Mouse (Mus musculus) heart, adult 2 months (tissue): Measurements from ENCODE around the gene Nell2. TPM values are rescaled to one million over a fixed set of nuclear protein-coding genes. Genes with fewer than 3 reads are reported as not detected.

Experiments used
- DNase-seq, 2 experiments: peaks; one replicate each; pipeline ENCODE4 v3.0.0; 2021
- H3K27ac ChIP-seq: fragments of 200-600 bp; 2 replicates; pipeline ENCODE4 v1.8.1; 2022
- H3K27me3 ChIP-seq: fragments of 200-500 bp; 2 replicates; pipeline ENCODE4 v1.6.1; 2012; ENCODE audit warnings: mild to moderate bottlenecking, low read length, inconsistent platforms, mixed read lengths; ENCODE audit not compliant: control insufficient read depth, insufficient read depth
- H3K36me3 ChIP-seq: fragments of 200-500 bp; 2 replicates; pipeline ENCODE4 v1.6.1; 2012; ENCODE audit warnings: low read length, inconsistent platforms; ENCODE audit not compliant: control insufficient read depth, insufficient read depth
- H3K4me1 ChIP-seq: fragments of 200-500 bp; 2 replicates; pipeline ENCODE4 v1.6.1; 2011; ENCODE audit warnings: low read length; ENCODE audit not compliant: control insufficient read depth, insufficient read depth
- H3K4me3 ChIP-seq: fragments of 200-600 bp; 2 replicates; pipeline ENCODE4 v1.8.1; 2022
- H3K79me2 ChIP-seq: fragments of 200-500 bp; replicated peaks from 2 replicates; pipeline ENCODE4 v1.6.1; 2012; ENCODE audit warnings: mild to moderate bottlenecking, inconsistent platforms, low read length, moderate library complexity, mixed read lengths; ENCODE audit not compliant: control insufficient read depth, insufficient read depth
- H3K9ac ChIP-seq: fragments of 200-500 bp; 2 replicates; pipeline ENCODE4 v1.6.1; 2012; ENCODE audit warnings: low read depth, mild to moderate bottlenecking, control low read depth, inconsistent platforms, low read length, mixed read lengths
- CTCF ChIP-seq: fragments of 200-600 bp; IDR thresholded peaks from 2 replicates; pipeline ENCODE4 v1.8.1; 2022; ENCODE audit warnings: antibody characterized with exemption, mild to moderate bottlenecking, moderate library complexity
- EP300 ChIP-seq: fragments of 200-500 bp; IDR thresholded peaks from 2 replicates; pipeline ENCODE4 v1.6.1; 2011; ENCODE audit warnings: low read depth, low read length, control low read depth; ENCODE audit not compliant: insufficient read depth
- POLR2A ChIP-seq: fragments of 200-500 bp; IDR thresholded peaks from 2 replicates; pipeline ENCODE4 v1.6.1; 2011; ENCODE audit warnings: mild to moderate bottlenecking, low read depth, low read length, control low read depth; ENCODE audit not compliant: insufficient read depth
- whole genome bisulfite sequencing: fragments of 180-500 bp; shearing (Covaris S2); methylation state at CpG from one replicate; pipeline ENCODE4 v1.1.7; 2018; 5-methylcytosine and 5-hydroxymethylcytosine counted together
- intact Hi-C: fragments of 180-260 bp; cut with DNase I; formaldehyde crosslinking; loops from one replicate; pipeline ENCODE4 v1.15.1; 2025
- polyA plus RNA-seq: library from polyadenylated mRNA; depleted of rRNA; stranded (reverse); fragments of >200 nt; gene quantifications from 2 replicates; pipeline ENCODE4 v1.2.3, GENCODE M21; 2012
- total RNA-seq, 2 experiments: library from RNA; stranded (reverse); gene quantifications; 2 replicates each; pipeline ENCODE4 v1.2.3; 2021

Nell2 gene
- total and polyA plus RNA-seq, 3 experiments = 0.06 to 0.08 TPM; not detected in 1

DNA sequence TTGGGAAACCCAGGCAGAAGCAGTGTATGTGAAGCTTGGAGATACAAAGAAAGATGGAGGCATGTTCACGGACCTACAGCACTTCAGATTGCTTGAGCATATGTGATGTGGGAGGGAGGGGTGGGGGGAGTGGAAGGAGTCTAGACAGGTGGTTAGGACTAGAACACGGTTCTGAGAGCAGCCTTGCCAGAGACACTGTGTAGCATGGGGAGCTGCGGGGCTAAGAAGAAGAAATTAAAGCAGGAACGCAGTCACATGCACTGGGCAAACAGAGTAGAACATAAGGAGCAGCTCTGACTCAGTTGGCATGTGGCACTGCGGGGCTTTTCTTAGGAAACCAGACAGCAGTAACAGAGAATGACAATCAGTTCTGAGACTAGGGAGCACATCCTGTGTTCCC, 40.4 kb downstream of the Nell2 start:
- whole genome bisulfite sequencing = 77% methylated on average over 5 of the region's 5 CpGs
- intact Hi-C loops = no loop called here

DNA sequence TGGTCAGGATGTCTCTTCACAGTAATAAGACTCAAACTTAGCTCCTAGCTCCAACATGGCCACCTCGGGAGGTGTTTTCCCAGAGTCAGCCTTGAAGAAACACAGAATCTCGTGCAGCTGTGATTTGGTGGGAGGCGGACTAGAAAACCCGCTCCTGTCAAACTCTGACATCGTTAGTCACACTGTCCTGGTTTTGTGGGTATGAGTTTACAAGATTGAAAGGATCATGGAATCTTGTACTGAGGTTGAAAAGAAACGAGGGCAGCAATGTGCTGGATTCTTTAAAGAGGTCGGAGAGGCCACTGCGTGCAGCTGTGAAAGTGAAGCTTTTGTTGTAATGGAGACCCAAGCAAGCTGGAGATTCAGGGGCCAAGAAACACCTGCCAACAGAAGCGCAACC, 46.4 kb downstream of the Nell2 start:
- Histone ChIP-seq H3K36me3 (no peaks in the 10 kb centered on the region), H3K27ac (no peak overlapping the region), H3K4me3 (no peak overlapping the region), H3K27me3 (no peaks in the 10 kb centered on the region), H3K9ac (no peak overlapping the region), H3K79me2 (no peaks in the 10 kb centered on the region), H3K4me1 (no peaks in the 10 kb centered on the region)
- intact Hi-C loops = no loop called here
- no peak for TF ChIP-seq POLR2A
- TF ChIP-seq CTCF = no peak
- no peak for TF ChIP-seq EP300
- no peak for DNase-seq
- 78% methylated on average over 9 of the region's 9 CpGs for WGBS

More for the DNA sequence above, 40.4 kb downstream of the Nell2 start:
- H3K36me3 ChIP-seq = no peaks in the 10 kb centered on the region
- H3K4me3 ChIP-seq = no peak overlapping the region
- no peak overlapping the region for H3K27ac ChIP-seq
- no peak for DNase-seq
- H3K27me3 ChIP-seq = no peaks in the 10 kb centered on the region
- H3K79me2 ChIP-seq = no peaks in the 10 kb centered on the region
- H3K4me1 ChIP-seq = no peaks in the 10 kb centered on the region
- no peak for TF ChIP-seq POLR2A
- TF ChIP-seq EP300 = no peak
- TF ChIP-seq CTCF = no peak
- no peak overlapping the region for H3K9ac ChIP-seq

DNA sequence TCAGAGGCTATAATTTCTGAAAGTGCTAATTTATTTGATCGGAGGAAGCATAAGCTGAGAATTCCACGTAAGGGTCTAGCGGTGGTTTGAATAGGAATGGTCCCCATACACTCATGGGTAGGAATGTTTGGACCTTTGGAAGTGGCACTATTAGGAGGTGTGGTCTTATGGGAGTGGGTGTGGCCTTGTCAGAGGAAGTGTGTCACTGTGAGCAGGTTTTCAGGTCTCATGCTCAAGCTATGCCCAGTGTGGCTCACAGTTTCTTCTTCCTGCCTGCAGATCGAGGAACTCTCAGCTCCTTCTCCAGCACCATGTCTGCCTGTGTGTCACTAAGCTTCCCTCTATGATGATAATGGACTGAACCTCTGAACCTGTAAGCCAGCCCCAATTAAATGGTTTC, 46.8 kb downstream of the Nell2 start:
- no peaks in the 10 kb centered on the region for H3K4me1 ChIP-seq
- no peak overlapping the region for H3K9ac ChIP-seq
- no peaks in the 10 kb centered on the region for H3K27me3 ChIP-seq
- no peaks in the 10 kb centered on the region for H3K36me3 ChIP-seq
- no peak for DNase-seq
- no peak for TF ChIP-seq CTCF
- H3K4me3 ChIP-seq = no peak overlapping the region
- no peak overlapping the region for H3K27ac ChIP-seq
- intact Hi-C loops = no loop called here
- H3K79me2 ChIP-seq = no peaks in the 10 kb centered on the region
- 84% methylated on average over 4 of the region's 4 CpGs for WGBS

DNA sequence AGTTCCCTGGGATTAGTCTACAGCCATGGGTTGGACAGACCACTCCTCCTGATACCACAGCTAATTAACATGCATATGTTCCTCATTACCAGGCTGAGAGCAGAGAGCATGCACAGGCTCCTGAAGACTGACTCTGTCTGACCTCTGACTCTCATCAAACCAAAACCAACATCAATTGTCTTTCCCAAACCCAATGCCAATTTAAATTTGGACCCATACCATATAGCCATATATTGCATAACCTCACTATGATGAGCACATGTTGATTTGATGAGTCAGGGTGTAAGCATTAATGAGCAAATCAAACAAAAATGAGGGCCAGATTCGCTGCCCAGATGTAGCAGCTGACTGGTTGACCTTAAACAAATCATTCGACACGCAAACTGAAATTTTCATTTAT, 51.9 kb downstream of the Nell2 start:
- Histone ChIP-seq H3K9ac (no peak overlapping the region), H3K4me1 (no peaks in the 10 kb centered on the region), H3K4me3 (no peak overlapping the region), H3K36me3 (no peaks in the 10 kb centered on the region), H3K27ac (no peak overlapping the region), H3K27me3 (no peaks in the 10 kb centered on the region), H3K79me2 (no peaks in the 10 kb centered on the region)
- TF ChIP-seq EP300 = no peak
- no peak for TF ChIP-seq POLR2A
- TF ChIP-seq CTCF = no peak
- intact Hi-C loops = no loop called here
- no peak for DNase-seq
- WGBS = 85% methylated on average over 3 of the region's 3 CpGs

DNA sequence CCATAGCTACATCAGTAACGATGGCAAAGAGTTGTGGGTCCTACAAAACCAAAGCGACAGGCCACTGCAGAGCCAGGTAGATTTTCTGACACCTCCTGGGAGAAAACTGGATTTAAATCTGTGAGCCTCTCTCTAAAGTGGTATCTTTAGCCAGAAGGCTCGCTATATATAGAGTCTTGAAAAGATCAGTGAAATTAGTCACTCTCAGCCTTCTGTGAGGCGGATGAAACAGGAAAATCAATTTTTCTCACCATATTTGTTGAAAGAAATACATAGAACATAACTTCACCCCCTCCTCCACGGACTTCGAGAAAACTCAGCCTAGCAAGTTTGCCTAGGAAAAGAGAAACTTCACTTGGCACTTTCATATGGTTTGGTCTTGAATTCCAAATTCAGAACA, 54.4 kb downstream of the Nell2 start:
- no peak overlapping the region for H3K4me3 ChIP-seq
- no peak for DNase-seq
- no peaks in the 10 kb centered on the region for H3K36me3 ChIP-seq
- no peaks in the 10 kb centered on the region for H3K27me3 ChIP-seq
- intact Hi-C loops = no loop called here
- 75% methylated on average over 6 of the region's 6 CpGs for WGBS
- no peaks in the 10 kb centered on the region for H3K79me2 ChIP-seq
- H3K27ac ChIP-seq = no peak overlapping the region
- H3K4me1 ChIP-seq = no peaks in the 10 kb centered on the region
- TF ChIP-seq CTCF = no peak
- H3K9ac ChIP-seq = no peak overlapping the region

DNA sequence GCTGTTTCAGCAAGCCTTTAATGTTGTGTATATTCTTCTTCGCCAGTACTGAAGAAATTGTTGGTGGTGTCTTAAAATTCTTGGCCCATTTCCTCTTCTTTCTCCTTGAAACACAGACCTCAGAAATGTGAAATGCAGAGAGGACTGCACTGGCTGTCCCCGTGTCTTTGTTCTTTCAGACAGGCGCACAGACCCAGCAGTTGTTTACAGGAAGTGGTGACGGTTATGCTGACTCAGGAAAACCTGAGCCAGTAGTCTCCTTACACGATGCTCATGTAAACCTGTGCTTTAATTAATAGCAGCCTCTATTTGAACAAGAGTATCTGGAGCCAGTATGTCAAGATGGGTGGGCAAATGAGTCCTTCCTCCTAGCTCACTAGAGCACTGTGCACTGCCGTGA, 61.2 kb downstream of the Nell2 start:
- no peak overlapping the region for H3K4me3 ChIP-seq
- no peak overlapping the region for H3K27ac ChIP-seq
- no peaks in the 10 kb centered on the region for H3K36me3 ChIP-seq
- no peak for TF ChIP-seq CTCF
- intact Hi-C loops = no loop called here
- DNase-seq = no peak
- H3K79me2 ChIP-seq = no peaks in the 10 kb centered on the region
- H3K4me1 ChIP-seq = no peaks in the 10 kb centered on the region
- WGBS = 34% methylated on average over 6 of the region's 6 CpGs
- no peak overlapping the region for H3K9ac ChIP-seq
- no peaks in the 10 kb centered on the region for H3K27me3 ChIP-seq

DNA sequence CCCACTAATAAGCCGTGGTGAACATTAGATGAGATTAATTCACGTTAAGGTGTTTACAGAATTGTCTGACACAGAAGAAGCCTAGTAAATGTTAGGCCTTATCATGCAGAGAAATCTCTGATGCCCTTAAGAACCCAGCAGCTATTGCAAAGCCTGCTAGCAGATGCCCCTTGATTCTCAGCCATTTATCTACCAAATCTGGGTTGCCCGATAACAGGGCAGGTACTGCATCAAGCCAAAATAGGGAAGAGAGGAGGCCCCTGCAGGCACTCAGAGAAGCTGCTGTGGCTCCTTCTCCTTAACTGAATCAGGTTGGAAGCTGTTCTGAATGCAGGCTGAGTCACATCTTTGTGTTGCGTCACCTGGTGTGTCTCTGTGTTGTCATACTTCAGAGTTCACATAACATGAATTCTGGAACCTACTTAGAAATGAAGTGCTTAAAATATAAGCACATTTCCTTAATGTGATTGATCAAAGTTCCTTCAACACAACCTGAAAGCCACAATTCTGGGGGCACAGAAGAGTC, 68.3 kb downstream of the Nell2 start:
- TF ChIP-seq CTCF = no peak
- TF ChIP-seq EP300 = no peak
- no peak for TF ChIP-seq POLR2A
- H3K27me3 ChIP-seq = no peaks in the 10 kb centered on the region
- 70% methylated on average over 4 of the region's 4 CpGs for WGBS
- H3K4me1 ChIP-seq = no peaks in the 10 kb centered on the region
- H3K36me3 ChIP-seq = no peaks in the 10 kb centered on the region
- no peak for DNase-seq
- intact Hi-C loops = no loop called here
- H3K9ac ChIP-seq = no peak overlapping the region
- no peaks in the 10 kb centered on the region for H3K79me2 ChIP-seq
- H3K4me3 ChIP-seq = no peak overlapping the region
- no peak overlapping the region for H3K27ac ChIP-seq
